Mouse (Mus musculus): ENCODE data around the gene Atp2c1. TPM values are rescaled to one million over a fixed set of nuclear protein-coding genes. Genes with fewer than 3 reads are reported as not detected.

The Atp2c1 gene
- total RNA-seq, 2 experiments from 2014 or later: 230 to 260 TPM

DNA sequence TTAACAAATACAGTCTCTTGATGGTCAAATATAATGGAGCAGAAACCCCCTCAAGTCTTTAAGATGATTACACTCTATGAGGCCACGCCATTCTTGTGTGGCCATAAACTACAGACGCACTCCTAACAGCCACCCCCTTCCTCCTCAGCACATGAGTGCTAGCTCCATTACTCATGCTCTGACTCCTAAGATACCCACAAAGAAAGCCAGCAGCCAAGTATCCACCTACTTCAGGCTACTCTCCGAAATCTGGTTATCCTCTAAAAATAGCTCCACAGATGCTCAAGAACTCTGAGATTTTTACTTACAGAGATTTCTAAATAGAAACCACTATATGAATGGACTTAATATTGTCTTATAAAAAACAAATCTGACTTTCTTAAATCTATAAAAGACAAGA lies 34.4 kb downstream of the Atp2c1 start:
- DNase-seq (ENCODE audit: low spot score in 2 of 2): no peak

DNA sequence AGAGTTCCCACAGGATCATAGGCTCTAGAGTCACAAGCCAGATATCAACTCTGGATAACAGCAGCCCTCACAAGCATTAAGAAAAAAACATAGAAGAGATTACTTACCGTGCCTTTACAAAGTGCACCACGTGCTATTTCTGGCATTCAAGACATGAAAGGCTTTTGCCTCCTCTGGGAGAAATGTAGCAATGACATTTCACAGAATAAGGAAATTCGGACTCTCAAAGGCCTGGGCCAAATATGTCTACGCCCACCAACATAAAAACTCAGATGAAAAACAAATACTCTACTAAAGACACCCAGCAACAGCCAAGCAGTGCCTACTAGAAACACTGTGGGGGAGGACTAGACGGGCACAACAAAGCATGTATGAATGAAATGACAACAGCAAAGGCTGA lies 38.8 kb downstream of the Atp2c1 start:
- no peak for DNase-seq (ENCODE audit: low spot score in 2 of 2)

DNA sequence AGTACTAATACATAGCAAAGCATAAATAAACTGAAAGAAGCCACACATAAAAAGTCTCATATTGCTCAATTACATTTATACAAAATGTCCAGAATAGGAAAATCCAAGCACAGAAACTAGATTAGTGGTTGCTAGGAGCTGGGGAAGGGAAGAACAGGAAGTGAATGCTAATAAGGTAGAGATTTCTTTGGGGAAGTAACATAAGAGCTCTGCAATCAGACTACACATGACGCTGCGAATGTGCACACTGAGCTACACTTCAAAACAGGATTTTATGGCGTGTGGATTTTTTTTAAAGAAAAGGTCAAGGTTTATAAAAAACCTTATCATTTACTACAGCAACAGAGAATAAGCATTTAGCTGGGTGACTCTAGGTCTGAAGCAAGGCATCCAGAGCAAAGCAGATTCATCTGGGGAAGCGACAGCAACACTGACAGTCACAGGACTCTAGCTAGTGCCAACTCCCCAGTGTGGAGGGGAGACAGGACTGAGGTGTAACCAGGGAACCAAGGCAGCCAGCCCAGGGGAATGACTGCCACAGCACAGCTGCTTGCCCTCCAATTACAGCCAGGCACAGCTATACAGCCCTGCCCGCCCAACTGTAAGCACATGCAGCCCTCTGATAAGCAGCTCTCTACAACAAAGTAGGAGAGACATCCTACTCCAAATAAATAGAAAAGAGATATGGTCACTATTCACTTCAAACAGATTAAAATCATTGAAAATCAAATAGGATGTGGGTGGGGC lies 42.6 kb downstream of the Atp2c1 start:
- DNase-seq (ENCODE audit: low spot score in 2 of 2): no peak

DNA sequence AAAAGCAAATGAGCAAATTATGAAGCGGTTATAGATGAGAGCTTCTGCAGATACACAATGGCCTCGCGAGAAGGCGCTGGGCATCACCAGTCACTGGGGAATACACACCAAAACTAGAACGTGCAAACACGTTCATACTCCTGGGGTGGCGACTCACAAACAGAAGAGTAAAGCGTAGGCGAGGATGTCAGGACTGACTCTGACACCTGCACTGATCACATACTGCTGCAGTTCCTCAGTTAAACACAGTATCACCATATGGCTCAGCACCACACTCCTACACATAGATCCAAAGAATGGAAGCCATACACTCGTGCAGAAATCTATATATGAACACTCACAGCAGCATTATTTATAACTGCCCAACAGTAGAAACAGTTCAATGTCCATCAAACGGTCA lies 43.2 kb downstream of the Atp2c1 start:
- DNase-seq (ENCODE audit: low spot score in 2 of 2): no peak

DNA sequence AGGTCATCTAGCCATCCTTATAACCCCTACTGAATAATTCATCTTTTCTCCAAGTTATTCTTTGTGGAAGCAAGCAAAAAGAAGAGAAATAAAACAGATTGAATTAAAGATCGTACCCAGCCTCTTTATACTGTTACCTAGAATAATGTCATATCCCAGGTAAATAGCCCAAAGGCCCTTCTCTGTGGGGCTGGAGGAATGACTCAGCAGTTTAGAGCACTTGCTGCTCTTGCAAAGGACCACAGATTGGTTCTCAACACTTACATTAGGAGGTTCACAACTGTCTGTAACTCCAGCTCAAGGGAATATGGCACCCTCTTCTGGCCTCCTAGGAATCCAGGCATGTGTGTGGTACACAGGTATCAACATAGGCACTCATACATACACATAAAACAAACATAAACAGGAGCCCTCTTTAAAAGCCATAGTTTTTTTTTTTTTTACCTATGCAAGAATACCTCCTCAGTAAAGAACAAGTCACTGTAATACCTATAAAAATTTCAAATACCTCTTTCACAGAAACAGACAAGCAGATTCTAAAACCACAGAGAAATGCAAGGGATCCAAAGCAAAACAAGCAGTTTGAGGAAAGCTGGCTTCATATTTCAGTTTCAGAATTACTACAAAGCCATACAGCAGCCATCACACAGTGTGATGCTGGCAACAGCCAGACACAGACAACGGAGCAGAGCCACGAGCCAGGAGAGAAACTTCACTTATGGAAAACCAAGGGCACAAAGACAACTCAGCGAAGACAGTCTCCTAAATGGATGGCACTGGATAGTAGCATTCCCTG lies 44.2 kb downstream of the Atp2c1 start:
- DNase-seq (ENCODE audit: low spot score in 2 of 2): no peak

DNA sequence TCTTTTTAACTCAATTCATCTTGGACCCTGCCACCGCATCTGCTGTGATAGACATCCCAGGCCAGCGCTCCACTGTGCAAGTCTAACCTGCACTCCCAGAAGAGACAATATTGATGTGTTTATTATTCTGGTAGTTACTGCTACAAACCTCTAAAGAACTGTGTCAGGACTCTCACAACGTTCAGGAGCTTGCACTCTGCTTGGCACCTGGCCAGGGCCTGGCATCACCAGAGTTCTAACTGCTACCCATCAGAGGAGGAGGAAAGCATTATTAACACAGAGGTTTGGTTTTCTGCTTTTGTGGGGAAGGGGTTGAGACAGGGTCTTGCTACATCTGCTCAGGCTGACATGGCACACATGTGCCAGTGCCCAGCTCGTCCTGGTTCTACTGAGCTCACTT lies 45.0 kb downstream of the Atp2c1 start:
- peak in 1 of 2 experiments; percentile 66 for DNase-seq (ENCODE audit: low spot score in 2 of 2)

DNA sequence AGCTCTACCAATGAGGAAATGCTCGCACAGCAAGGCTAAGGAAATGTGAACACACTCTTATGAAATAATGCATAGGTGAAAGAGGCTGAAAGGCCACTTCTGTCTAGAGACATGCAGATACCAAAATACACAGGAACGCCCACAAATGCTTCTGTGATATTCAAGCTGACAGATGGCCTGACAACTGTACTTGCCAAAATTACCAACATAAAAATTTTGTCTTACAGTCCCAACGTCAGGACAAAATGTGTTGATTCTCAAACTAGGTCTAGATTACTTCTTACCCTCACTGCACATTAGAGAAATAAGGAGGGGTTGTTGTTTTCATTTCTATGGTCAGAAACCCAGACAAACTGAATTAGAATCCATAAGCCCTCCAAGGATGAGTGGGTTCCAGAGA lies 51.0 kb downstream of the Atp2c1 start:
- DNase-seq (ENCODE audit: low spot score in 2 of 2): peak in 1 of 2 experiments; percentile 57

DNA sequence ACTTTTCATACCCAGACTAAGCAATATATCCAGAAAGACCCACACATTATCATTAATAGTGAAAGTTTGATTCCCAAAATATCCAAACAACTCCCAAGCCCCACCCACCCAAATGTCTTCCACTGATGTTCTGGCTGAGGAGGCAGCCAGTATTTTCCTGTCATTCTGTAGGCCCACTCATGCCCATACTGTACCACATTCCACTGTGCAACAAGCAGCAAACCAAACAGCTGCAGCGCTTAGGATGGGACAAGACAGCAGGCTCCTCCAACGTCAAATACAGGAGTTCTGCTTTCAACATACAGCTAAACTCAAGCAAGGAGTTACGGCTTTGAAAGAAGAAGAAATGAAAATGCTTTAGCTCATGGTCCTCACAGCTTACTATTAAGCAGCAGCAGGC lies 52.2 kb downstream of the Atp2c1 start:
- DNase-seq (ENCODE audit: low spot score in 2 of 2): no peak

DNA sequence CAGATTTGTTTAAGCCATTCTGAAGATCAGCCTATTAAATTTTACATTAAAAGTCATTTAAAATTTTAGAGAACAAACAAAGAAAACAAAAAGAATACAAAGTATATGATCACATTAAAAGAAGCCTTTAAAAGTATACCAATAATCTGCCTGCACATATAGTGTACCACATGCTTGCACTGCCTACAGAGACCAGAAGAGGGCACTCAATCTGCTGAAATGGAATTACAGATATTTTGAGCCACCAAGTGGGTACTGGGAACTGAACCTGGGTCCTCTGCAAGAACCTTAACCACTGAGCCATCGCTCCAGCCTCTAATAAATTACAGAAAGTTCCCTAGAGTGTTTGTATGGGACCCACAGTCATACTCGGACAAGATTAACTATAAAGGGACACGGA lies 59.3 kb downstream of the Atp2c1 start:
- DNase-seq (ENCODE audit: low spot score in 2 of 2): no peak

DNA sequence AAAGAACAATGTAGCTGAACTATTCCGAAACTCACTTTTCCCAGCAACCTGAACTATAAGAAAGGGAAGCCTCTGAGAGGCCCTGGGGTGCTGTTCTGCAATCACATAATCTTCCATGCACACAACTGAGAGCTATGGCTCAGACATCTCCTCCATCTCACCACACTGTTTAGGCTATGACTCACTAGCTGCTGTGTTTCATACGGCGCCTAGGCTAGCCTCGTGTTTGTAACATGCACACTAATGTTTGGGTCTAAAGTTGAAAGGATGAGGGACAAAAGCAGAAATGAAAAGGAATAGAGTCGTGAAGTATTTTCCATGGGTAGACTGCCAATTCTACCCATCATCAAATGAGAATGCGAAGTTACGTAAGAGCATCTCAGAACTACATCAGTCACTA lies 65.6 kb downstream of the Atp2c1 start:
- DNase-seq (ENCODE audit: low spot score in 2 of 2): no peak

DNA sequence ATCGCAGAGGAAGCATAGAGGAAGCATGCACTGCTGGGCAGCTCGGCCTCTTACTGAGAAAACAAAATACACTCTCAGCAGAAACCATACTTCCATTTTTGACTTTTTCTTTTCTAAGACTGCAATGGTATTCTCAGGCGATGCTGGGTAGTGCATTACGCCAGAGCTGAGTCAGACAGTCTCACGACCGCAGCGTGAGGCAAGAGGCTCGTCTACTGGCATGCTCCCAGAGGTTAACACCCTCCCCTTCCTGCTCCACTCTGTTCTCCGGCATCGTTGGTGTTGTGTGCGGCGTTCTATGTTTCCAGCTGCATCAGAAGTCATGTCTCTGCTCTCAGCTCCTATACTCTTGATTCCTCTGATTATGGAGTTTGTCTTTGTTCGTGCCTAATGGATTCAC lies 68.1 kb downstream of the Atp2c1 start:
- DNase-seq (ENCODE audit: low spot score in 2 of 2): no peak

DNA sequence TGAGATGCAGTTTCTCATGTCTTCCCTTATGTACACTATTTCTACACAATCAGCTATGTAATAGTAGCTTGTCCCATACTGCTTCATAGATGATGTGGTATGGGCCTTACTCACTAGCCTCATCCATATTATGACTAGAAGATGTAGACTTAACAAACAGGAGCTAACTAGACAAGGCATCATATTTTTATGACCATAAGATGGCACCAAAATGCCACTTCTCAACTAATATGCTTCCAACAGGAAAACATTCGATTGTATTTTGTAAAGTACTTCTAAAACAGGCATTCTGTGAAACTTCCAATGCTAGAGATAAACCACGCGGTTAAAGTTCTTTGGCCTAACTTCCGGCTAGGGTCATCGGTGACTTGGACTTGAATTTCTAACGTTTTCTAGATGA lies 118.6 kb downstream of the Atp2c1 start:
- no peak for DNase-seq (ENCODE audit: low spot score in 2 of 2)

DNA sequence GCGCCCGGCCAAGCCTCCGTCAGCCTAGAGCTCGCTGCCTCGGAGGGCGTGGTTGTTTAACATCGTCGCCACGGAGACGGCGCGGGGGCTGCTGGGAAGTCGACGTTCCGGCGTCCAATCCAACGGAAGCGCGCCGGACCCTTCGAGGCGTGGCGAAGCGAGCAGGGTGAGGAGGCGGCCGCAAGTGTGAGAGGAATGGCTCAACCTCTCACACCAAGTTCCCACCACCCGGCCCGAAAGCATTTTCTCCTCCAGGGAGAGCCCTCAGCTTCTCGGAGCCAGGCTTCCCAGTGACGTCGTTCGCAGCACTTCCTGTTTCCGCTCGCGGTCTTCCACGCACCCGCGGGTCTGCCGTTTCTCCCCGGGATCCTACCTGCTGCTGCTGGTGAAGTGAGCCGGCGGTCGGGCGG lies 131.9 kb downstream of the Atp2c1 start, which contains the start of the genes Aste1 and Nek11:
TSS of gene Aste1 (plus strand) at position 175 of the 410 bp plus-strand sequence.
TSS of gene Nek11 (minus strand) at position 307 of the 410 bp plus-strand sequence.
- DNase-seq (ENCODE audit: low spot score in 2 of 2): peak; percentile 85 to 92

DNA sequence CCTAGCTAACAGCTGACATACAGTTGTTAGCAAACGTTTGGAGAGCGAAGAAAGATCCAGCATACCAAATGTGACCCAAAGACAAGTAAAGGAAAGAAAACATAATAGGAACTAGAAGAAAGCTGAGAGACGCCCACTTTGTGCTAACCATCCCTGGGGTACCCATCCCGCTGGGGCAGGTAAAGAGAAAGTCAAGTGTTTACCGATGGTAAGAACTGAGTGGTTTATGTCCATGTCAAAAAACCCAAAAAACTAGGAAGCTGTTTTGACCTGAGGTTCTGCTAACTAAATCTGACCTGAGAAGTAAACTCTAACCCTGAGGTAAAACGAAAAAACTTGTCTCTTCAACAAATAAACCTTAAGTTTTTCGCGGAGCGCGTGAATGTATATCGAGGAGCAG lies 132.4 kb downstream of the Atp2c1 start:
- DNase-seq (ENCODE audit: low spot score in 2 of 2): no peak

DNA sequence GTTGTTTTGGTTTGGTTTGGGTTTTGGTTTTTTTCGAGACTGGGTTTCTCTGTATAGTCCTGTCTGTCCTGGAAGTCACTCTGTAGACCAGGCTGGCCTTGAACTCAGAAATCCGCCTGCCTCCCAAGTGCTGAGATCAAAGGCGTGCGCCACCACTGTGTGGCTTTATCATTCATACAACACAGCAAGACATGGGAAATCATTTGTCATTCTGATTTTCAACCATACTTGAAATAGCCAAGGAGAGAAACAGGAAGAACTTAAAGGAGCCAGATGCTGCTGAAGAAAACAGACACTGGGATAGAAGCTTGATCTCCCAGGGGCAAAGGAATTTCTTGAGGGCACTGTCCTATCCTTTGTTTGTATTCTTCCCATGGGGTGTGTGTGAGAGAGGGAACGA lies 136.5 kb downstream of the Atp2c1 start:
- no peak for DNase-seq (ENCODE audit: low spot score in 2 of 2)

DNA sequence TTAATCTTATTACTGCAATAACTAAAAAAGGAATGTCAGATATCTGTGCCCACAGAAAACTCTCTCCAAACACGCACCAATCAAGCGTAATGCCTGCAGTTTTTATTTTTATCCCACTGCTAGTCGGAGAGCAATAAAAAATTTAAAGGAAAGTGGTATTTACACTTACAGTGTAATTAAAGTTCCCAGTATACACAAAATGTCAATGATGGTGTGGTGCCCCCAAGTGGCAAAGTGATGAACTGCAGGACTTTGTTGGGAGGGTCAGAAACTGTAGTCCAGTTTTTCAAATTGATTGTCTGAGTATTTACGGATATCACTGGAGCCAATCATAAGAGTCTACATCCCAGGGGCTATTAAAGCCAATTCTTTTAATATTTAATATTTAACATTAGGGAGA lies 137.8 kb downstream of the Atp2c1 start:
- DNase-seq (ENCODE audit: low spot score in 2 of 2): peak; percentile 73 to 78

DNA sequence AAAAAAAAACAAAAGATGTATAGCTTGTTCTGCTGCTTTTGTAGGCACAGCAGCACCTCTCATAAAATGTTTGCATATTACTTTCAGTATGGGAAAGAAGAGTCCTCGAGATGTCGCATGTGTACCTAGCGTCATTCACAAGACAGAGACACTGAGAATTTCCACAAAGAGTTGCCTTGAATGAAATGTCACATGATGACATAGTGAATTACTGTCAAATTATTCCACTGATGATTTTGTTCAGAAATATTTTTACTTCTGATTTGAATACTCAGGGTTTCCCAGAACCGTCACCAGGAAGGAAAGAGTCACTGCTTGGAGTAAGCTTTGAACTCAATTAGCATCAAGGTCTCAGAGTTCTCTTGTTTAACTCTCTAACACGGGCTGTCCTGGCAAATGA lies 139.7 kb downstream of the Atp2c1 start:
- no peak for DNase-seq (ENCODE audit: low spot score in 2 of 2)

DNA sequence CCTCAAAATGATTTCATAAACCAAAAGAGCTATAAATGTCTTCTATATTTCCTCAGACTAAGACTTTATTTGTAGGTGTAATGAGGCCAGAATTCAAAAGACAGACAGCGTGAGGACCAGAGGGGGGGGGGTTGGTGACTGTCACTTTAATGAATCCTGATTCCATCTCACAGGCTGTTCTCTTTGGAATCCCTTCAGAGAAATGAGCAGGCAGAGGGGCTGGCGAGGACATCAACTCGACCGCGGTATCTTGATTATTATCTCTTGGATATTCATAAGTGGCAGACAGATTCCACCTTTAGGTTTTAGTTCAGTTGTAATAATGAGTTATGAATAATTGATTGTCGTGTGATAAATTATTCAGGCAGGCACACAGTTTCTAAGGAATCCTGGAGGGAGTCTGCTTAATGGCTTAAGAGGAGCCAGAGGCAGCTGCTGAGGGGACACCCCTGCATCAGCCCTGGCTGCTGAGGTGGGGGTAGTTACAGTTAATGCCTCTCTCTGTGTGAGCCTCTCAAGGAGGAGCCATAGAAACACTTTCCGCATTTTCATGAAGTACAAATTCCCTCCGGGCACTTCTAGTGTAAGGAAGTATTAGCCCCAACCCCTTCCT lies 147.5 kb downstream of the Atp2c1 start:
- DNase-seq (ENCODE audit: low spot score in 2 of 2): no peak

DNA sequence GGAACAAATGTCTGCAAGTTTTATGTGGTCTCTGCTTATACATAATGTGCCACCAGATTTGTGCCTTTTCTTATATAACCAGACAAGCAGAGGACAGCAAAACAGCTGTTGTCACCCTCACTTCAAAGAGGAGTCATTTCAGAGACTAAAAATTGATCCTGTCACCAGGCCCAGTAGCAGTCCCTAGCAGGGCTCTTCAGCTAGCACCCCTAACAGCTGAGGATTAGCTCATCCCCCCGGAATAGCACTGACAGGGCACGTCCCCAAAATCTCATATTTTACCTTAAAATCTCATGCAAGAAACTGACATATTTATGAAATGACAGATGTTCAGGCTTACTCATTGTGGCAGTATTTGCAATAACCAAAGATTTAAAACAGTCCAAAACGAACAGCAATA lies 149.5 kb downstream of the Atp2c1 start:
- DNase-seq (ENCODE audit: low spot score in 2 of 2): no peak

DNA sequence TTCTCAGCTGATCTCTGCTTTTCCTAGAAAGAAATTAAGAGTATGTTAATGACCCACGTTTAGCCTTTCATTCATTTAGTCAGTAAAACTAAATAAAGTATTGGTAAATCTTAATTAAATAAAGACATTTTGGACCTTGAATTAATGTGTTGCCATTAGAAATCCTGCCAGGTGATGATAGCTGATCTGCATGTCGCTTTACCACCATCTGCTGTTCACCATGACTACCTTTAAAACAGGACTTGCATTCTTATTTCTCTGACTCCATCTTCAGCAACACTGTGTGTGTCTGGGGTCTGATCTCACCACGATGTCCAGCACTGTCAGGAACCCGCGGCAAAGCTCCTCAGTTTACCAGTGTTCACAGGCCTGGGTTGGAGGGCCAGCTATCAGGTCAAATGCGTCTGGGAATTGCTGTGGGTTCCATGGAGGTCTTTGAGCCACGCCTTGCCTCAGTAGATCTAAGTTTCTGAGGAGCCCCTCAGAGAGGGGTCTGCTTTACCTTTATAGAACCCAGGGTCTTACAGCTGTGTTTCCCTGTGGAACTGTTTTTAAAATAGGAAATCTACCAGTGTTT lies 150.1 kb downstream of the Atp2c1 start:
- DNase-seq (ENCODE audit: low spot score in 2 of 2): no peak

DNA sequence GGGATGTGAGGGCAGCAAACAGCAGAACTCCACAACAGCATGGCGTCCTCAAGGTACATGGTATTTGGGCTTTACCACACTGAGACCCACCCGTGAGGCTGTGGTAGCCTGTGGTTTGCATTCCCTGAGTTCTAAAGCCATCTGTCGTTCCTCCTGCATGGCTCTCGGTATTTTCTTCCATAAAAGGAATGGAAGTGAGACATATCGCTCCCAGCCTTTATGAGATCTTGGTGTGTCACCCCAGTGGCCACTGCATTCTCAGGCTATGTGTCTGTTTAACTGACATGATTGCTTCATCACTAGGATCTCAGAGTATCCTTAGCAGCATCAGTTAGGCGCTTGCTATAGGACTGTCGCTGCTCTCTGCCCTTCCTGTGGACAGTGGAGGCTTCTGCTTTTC lies 150.7 kb downstream of the Atp2c1 start:
- DNase-seq (ENCODE audit: low spot score in 2 of 2): no peak

DNA sequence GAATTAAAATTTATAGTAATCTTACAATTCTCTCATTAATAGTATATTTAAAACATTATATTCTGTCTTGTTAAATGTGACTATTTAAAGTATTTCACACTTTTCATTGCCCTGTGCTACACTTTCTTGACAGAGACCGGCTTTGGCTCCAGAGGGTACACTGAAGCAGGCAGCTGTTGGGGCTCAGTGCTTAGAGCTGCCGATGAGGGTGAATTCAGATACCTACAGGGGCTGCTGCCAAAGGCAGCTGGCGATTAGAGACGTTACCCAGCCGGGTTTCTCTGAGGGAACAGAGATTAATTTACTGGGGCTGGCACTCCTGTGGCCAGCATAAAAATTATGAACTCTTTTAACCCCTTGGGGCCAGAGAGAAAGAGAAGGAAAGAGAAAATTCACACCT lies 152.8 kb downstream of the Atp2c1 start:
- no peak for DNase-seq (ENCODE audit: low spot score in 2 of 2)
